Mouse (Mus musculus): ENCODE results near the gene Rab19. TPM values are rescaled to one million over a fixed set of nuclear protein-coding genes. Genes with fewer than 3 reads are reported as not detected.
A peak's percentile ranks its signal among the peaks of the same experiment; 100 is the strongest.

Rab19 gene
- polyA plus RNA-seq (2016; fragmentation: Nextera tagmentation; extraction: Ambion mirVana) = 0.74 and 0.81 TPM in 2 replicates

- no peaks in the 10 kb centered on the region for H3K9me3 ChIP-seq
- peaks cover 11% of the 10 kb centered on the region for H3K4me1 ChIP-seq (replicated peaks)
- H3K36me3 ChIP-seq = no peaks in the 10 kb centered on the region
- WGBS = 9% methylated on average over 20 of the region's 20 CpGs
- ATAC-seq (ENCODE audit: insufficient number of reproducible peaks, insufficient read depth, low FRiP score, low TSS enrichment, low read depth) = no peak
- H3K4me2 ChIP-seq = peak within 1 kb of the TSS; percentile 63
- peak within 1 kb of the TSS; percentile 33 for H3K4me3 ChIP-seq (replicated peaks)
- H3K9ac ChIP-seq (replicated peaks) = peak within 1 kb of the TSS; percentile 42; the same call in 1 of the 2 replicates
- peaks cover 14% of the 10 kb centered on the region for H3K27me3 ChIP-seq
- H3K27ac ChIP-seq = no peak within 1 kb of the TSS
Measured at GRCm38 (mm10) chr6:39381125-39381880, at the start of gene Rab19. Rab19 (plus strand) TSS chr6:39381175.

GRCm38 (mm10) chr6:39331998-39332700 is 48.8 kb upstream of the Rab19 start:
- no peak overlapping the region for H3K9ac ChIP-seq (replicated peaks)
- ATAC-seq (ENCODE audit: insufficient number of reproducible peaks, insufficient read depth, low FRiP score, low TSS enrichment, low read depth) = no peak
- no peak overlapping the region for H3K27ac ChIP-seq
- no peaks in the 10 kb centered on the region for H3K4me1 ChIP-seq (replicated peaks)
- H3K4me2 ChIP-seq = no peak overlapping the region
- no peaks in the 10 kb centered on the region for H3K9me3 ChIP-seq
- H3K4me3 ChIP-seq (replicated peaks) = no peak overlapping the region
- H3K36me3 ChIP-seq = peaks cover 58% of the 10 kb centered on the region
- WGBS = 86% methylated on average over 7 of the region's 7 CpGs
- H3K27me3 ChIP-seq = no peaks in the 10 kb centered on the region

GRCm38 (mm10) chr6:39334224-39334623 is 46.8 kb upstream of the Rab19 start:
- Histone ChIP-seq H3K4me2 (no peak overlapping the region), H3K9ac (replicated peaks) (no peak overlapping the region), H3K36me3 (peaks cover 77% of the 10 kb centered on the region), H3K9me3 (no peaks in the 10 kb centered on the region), H3K27me3 (no peaks in the 10 kb centered on the region), H3K4me1 (replicated peaks) (no peaks in the 10 kb centered on the region), H3K4me3 (replicated peaks) (no peak overlapping the region), H3K27ac (no peak overlapping the region)
- 85% methylated on average over 7 of the region's 7 CpGs for WGBS
- no peak for ATAC-seq (ENCODE audit: insufficient number of reproducible peaks, insufficient read depth, low FRiP score, low TSS enrichment, low read depth)

GRCm38 (mm10) chr6:39334873-39335272 is 46.1 kb upstream of the Rab19 start:
- H3K9ac ChIP-seq (replicated peaks) = no peak overlapping the region
- H3K36me3 ChIP-seq = peaks cover 77% of the 10 kb centered on the region
- no peaks in the 10 kb centered on the region for H3K9me3 ChIP-seq
- H3K27ac ChIP-seq = no peak overlapping the region
- WGBS = 92% methylated on average over 3 of the region's 3 CpGs
- ATAC-seq (ENCODE audit: insufficient number of reproducible peaks, insufficient read depth, low FRiP score, low TSS enrichment, low read depth) = no peak
- no peak overlapping the region for H3K4me3 ChIP-seq (replicated peaks)
- no peak overlapping the region for H3K4me2 ChIP-seq
- H3K27me3 ChIP-seq = no peaks in the 10 kb centered on the region
- H3K4me1 ChIP-seq (replicated peaks) = no peaks in the 10 kb centered on the region

- H3K9me3 ChIP-seq = no peaks in the 10 kb centered on the region
- 89% methylated on average over 8 of the region's 8 CpGs for WGBS
- H3K4me2 ChIP-seq = no peak overlapping the region
- H3K9ac ChIP-seq (replicated peaks) = no peak overlapping the region
- no peak overlapping the region for H3K27ac ChIP-seq
- peaks cover 81% of the 10 kb centered on the region for H3K36me3 ChIP-seq
- no peak overlapping the region for H3K4me3 ChIP-seq (replicated peaks)
- H3K4me1 ChIP-seq (replicated peaks) = no peaks in the 10 kb centered on the region
- H3K27me3 ChIP-seq = no peaks in the 10 kb centered on the region
- no peak for ATAC-seq (ENCODE audit: insufficient number of reproducible peaks, insufficient read depth, low FRiP score, low TSS enrichment, low read depth)
Measured at GRCm38 (mm10) chr6:39338359-39338758, 42.6 kb upstream of the Rab19 start.

- no peak overlapping the region for H3K4me3 ChIP-seq (replicated peaks)
- H3K9me3 ChIP-seq = no peaks in the 10 kb centered on the region
- no peak overlapping the region for H3K9ac ChIP-seq (replicated peaks)
- no peaks in the 10 kb centered on the region for H3K27me3 ChIP-seq
- H3K27ac ChIP-seq = no peak overlapping the region
- ATAC-seq (ENCODE audit: insufficient number of reproducible peaks, insufficient read depth, low FRiP score, low TSS enrichment, low read depth) = no peak
- peaks cover 83% of the 10 kb centered on the region for H3K36me3 ChIP-seq
- peaks cover 2% of the 10 kb centered on the region for H3K4me1 ChIP-seq (replicated peaks)
- no peak overlapping the region for H3K4me2 ChIP-seq
- WGBS = 93% methylated on average over 2 of the region's 2 CpGs
Measured at GRCm38 (mm10) chr6:39341798-39342197, 39.2 kb upstream of the Rab19 start.

GRCm38 (mm10) chr6:39344020-39344419 is 37.0 kb upstream of the Rab19 start:
- Histone ChIP-seq H3K27me3 (no peaks in the 10 kb centered on the region), H3K9ac (replicated peaks) (no peak overlapping the region), H3K4me2 (no peak overlapping the region), H3K4me3 (replicated peaks) (no peak overlapping the region), H3K9me3 (no peaks in the 10 kb centered on the region), H3K27ac (no peak overlapping the region), H3K36me3 (peaks cover 67% of the 10 kb centered on the region), H3K4me1 (replicated peaks) (peaks cover 24% of the 10 kb centered on the region)
- ATAC-seq (ENCODE audit: insufficient number of reproducible peaks, insufficient read depth, low FRiP score, low TSS enrichment, low read depth) = 0 out of 2 replicates have a peak, but pooled peaks have one; percentile 29
- 28% methylated on average over 12 of the region's 12 CpGs for WGBS

- no peak for ATAC-seq (ENCODE audit: insufficient number of reproducible peaks, insufficient read depth, low FRiP score, low TSS enrichment, low read depth)
- H3K4me3 ChIP-seq (replicated peaks) = no peak overlapping the region
- peaks cover 24% of the 10 kb centered on the region for H3K4me1 ChIP-seq (replicated peaks)
- H3K36me3 ChIP-seq = peaks cover 72% of the 10 kb centered on the region
- H3K9ac ChIP-seq (replicated peaks) = no peak overlapping the region
- no peaks in the 10 kb centered on the region for H3K9me3 ChIP-seq
- no peaks in the 10 kb centered on the region for H3K27me3 ChIP-seq
- WGBS = 30% methylated on average over 7 of the region's 7 CpGs
- H3K4me2 ChIP-seq = no peak overlapping the region
- no peak overlapping the region for H3K27ac ChIP-seq
Measured at GRCm38 (mm10) chr6:39345430-39345829, 35.5 kb upstream of the Rab19 start.

GRCm38 (mm10) chr6:39346991-39347501 is 33.9 kb upstream of the Rab19 start:
- Histone ChIP-seq H3K4me3 (replicated peaks) (no peak overlapping the region), H3K27me3 (no peaks in the 10 kb centered on the region), H3K36me3 (peaks cover 79% of the 10 kb centered on the region), H3K4me1 (replicated peaks) (peaks cover 24% of the 10 kb centered on the region), H3K27ac (peak overlapping the region; percentile 53; the same call in 1 of the 2 replicates), H3K4me2 (no peak overlapping the region), H3K9me3 (no peaks in the 10 kb centered on the region), H3K9ac (replicated peaks) (no peak overlapping the region)
- 16% methylated on average over 15 of the region's 15 CpGs for WGBS
- no peak for ATAC-seq (ENCODE audit: insufficient number of reproducible peaks, insufficient read depth, low FRiP score, low TSS enrichment, low read depth)

GRCm38 (mm10) chr6:39347880-39348814 is 32.8 kb upstream of the Rab19 start:
- ATAC-seq (ENCODE audit: insufficient number of reproducible peaks, insufficient read depth, low FRiP score, low TSS enrichment, low read depth) = no peak
- Histone ChIP-seq H3K4me1 (replicated peaks) (peaks cover 24% of the 10 kb centered on the region), H3K36me3 (peaks cover 76% of the 10 kb centered on the region), H3K27ac (peak overlapping the region; percentile 67), H3K27me3 (no peaks in the 10 kb centered on the region), H3K9me3 (no peaks in the 10 kb centered on the region), H3K9ac (replicated peaks) (peak overlapping the region; percentile 34; the same call in 1 of the 2 replicates), H3K4me2 (no peak overlapping the region), H3K4me3 (replicated peaks) (no peak overlapping the region)
- WGBS = 16% methylated on average over 4 of the region's 4 CpGs
